Mouse (Mus musculus): ENCODE results near the gene Sult1d1.

- no peak for TF ChIP-seq CTCF (IDR thresholded peaks at IDR 0.05; ENCODE audit: insufficient read depth, low read depth, low read length)
- TF ChIP-seq POLR2A (IDR thresholded peaks at IDR 0.05; ENCODE audit: insufficient read depth, low read depth, low read length) = no peak
Observed at GRCm38 (mm10) chr5:87562526-87562925, 6.3 kb downstream of the Sult1d1 start.

All from olfactory bulb, adult 2 months (tissue).